Mouse (Mus musculus) myocyte (in vitro differentiated cells): ENCODE data around the gene Syt8. TPM values are rescaled to one million over a fixed set of nuclear protein-coding genes. Genes with fewer than 3 reads are reported as not detected.

Experiments
- H3K27me3 ChIP-seq: one replicate; pipeline ENCODE4 v1.6.1; 2011; ENCODE audit not compliant: control insufficient read depth, insufficient read depth, insufficient read length
- H3K36me3 ChIP-seq: one replicate; pipeline ENCODE4 v1.6.1; 2011; ENCODE audit not compliant: control insufficient read depth, insufficient read depth
- H3K4me2 ChIP-seq: one replicate; pipeline ENCODE4 v1.6.1; 2011; ENCODE audit warnings: low read depth, control low read depth
- H3K4me3 ChIP-seq: one replicate; pipeline ENCODE4 v1.5.1; 2011; ENCODE audit warnings: mild to moderate bottlenecking, control low read depth, moderate library complexity
- H3K79me2 ChIP-seq: one replicate; pipeline ENCODE4 v1.6.1; 2011; ENCODE audit not compliant: control insufficient read depth, insufficient read depth
- H3ac ChIP-seq: one replicate; pipeline ENCODE4 v1.6.1; 2011; ENCODE audit not compliant: control insufficient read depth, insufficient read length
- CEBPB ChIP-seq: IDR thresholded peaks from 2 replicates; pipeline ENCODE4 v1.6.1; 2011; ENCODE audit warnings: mild to moderate bottlenecking, moderate library complexity; ENCODE audit not compliant: poor library complexity, insufficient read depth, severe bottlenecking
- E2F4 ChIP-seq: IDR thresholded peaks from one replicate; pipeline ENCODE4 v1.6.1; 2011; ENCODE audit warnings: mild to moderate bottlenecking, control low read depth, moderate library complexity; ENCODE audit not compliant: insufficient read depth
- MAX ChIP-seq: IDR thresholded peaks from one replicate; pipeline ENCODE4 v1.6.1; 2011; ENCODE audit warnings: low read depth, mild to moderate bottlenecking, control low read depth
- MYOD1 ChIP-seq, 3 experiments: IDR thresholded peaks; one replicate each; pipeline ENCODE4 v1.6.1; 2011; ENCODE audit warnings: control low read depth in 2 of 3, low read depth in 2 of 3, mild to moderate bottlenecking in 2 of 3, moderate library complexity in 1 of 3; ENCODE audit not compliant: insufficient read length in 2 of 3, control insufficient read depth in 1 of 3
- MYOG ChIP-seq, 3 experiments: IDR thresholded peaks; one replicate each; pipeline ENCODE4 v1.6.1; 2011; ENCODE audit warnings: control low read depth in 2 of 3, low read depth in 2 of 3, mild to moderate bottlenecking in 2 of 3; ENCODE audit not compliant: insufficient read length in 2 of 3, control insufficient read depth in 1 of 3, insufficient read depth in 1 of 3
- POLR2A ChIP-seq: IDR thresholded peaks from one replicate; pipeline ENCODE4 v1.6.1; 2011; ENCODE audit warnings: low read depth, mild to moderate bottlenecking, control low read depth, moderate library complexity; ENCODE audit not compliant: insufficient read length
- POLR2AphosphoS2 ChIP-seq: IDR thresholded peaks from one replicate; pipeline ENCODE4 v1.6.1; 2011; ENCODE audit warnings: low read depth, control low read depth; ENCODE audit not compliant: insufficient read length
- REST ChIP-seq: IDR thresholded peaks from one replicate; pipeline ENCODE4 v1.6.1; 2011; ENCODE audit warnings: mild to moderate bottlenecking, control low read depth, moderate library complexity; ENCODE audit not compliant: insufficient read depth, insufficient read length
- SRF ChIP-seq: IDR thresholded peaks from one replicate; pipeline ENCODE4 v1.6.1; 2011; ENCODE audit warnings: low read depth; ENCODE audit not compliant: control insufficient read depth, insufficient read length
- TCF12 ChIP-seq: IDR thresholded peaks from one replicate; pipeline ENCODE4 v1.6.1; 2011; ENCODE audit warnings: mild to moderate bottlenecking, control low read depth; ENCODE audit not compliant: poor library complexity, insufficient read depth, severe bottlenecking
- TCF3 ChIP-seq: IDR thresholded peaks from one replicate; pipeline ENCODE4 v1.6.1; 2011; ENCODE audit warnings: low read depth, control low read depth; ENCODE audit not compliant: insufficient read length
- USF1 ChIP-seq: IDR thresholded peaks from one replicate; pipeline ENCODE4 v1.6.1; 2011; ENCODE audit warnings: low read depth, mild to moderate bottlenecking, control low read depth, moderate library complexity
- polyA plus RNA-seq: library from polyadenylated mRNA; unstranded; fragments of >200 nt; fragmentation: generic; extraction: Trizol; gene quantifications from one replicate; pipeline ENCODE4 v1.2.1, GENCODE M21; 2012; ENCODE audit warnings: missing spikeins

Syt8 gene
- polyA plus RNA-seq, 1 experiment, result 14.5 TPM

- H3K79me2 ChIP-seq, result peaks cover 22% of the 10 kb centered on the region
- H3ac ChIP-seq, result no peak overlapping the region
- no peaks in the 10 kb centered on the region for H3K27me3 ChIP-seq
- TF ChIP-seq E2F4, result no peak
- H3K36me3 ChIP-seq, result peaks cover 39% of the 10 kb centered on the region
- H3K4me2 ChIP-seq, result no peak overlapping the region
- no peak overlapping the region for H3K4me3 ChIP-seq
These were observed 50.1 kb downstream of the Syt8 start for GRCm38 (mm10) chr7:142484780-142485179.

- no peaks in the 10 kb centered on the region for H3K27me3 ChIP-seq
- no peak overlapping the region for H3K4me2 ChIP-seq
- H3K36me3 ChIP-seq, result peaks cover 54% of the 10 kb centered on the region
These were observed 52.1 kb downstream of the Syt8 start for GRCm38 (mm10) chr7:142486751-142487162.

GRCm38 (mm10) chr7:142487341-142487859 lies 52.8 kb downstream of the Syt8 start:
- H3K36me3 ChIP-seq, result peaks cover 56% of the 10 kb centered on the region
- no peak overlapping the region for H3ac ChIP-seq
- peaks cover 6% of the 10 kb centered on the region for H3K79me2 ChIP-seq
- TF ChIP-seq SRF (no peak), E2F4 (no peak), MYOG (IDR thresholded peaks at IDR 0.05; ENCODE audit: control insufficient read depth in 1 of 3, insufficient read depth in 1 of 3, insufficient read length in 2 of 3, low read depth in 2 of 3) (no peak), REST (no peak), CEBPB (no peak), TCF12 (no peak), MAX (no peak), POLR2A (no peak), USF1 (no peak), MYOD1 (IDR thresholded peaks at IDR 0.05; ENCODE audit: control insufficient read depth in 1 of 3, insufficient read length in 2 of 3, low read depth in 2 of 3) (no peak), TCF3 (no peak), POLR2AphosphoS2 (no peak)
- H3K4me2 ChIP-seq, result no peak overlapping the region
- no peaks in the 10 kb centered on the region for H3K27me3 ChIP-seq
- H3K4me3 ChIP-seq, result no peak overlapping the region

More at GRCm38 (mm10) chr7:142486751-142487162, 52.1 kb downstream of the Syt8 start:
- Histone ChIP-seq H3K79me2 (peaks cover 8% of the 10 kb centered on the region), H3K4me3 (no peak overlapping the region), H3ac (no peak overlapping the region)
- TF ChIP-seq MYOD1 (IDR thresholded peaks at IDR 0.05; ENCODE audit: control insufficient read depth in 1 of 3, insufficient read length in 2 of 3, low read depth in 2 of 3) (no peak), POLR2AphosphoS2 (peak; percentile 44), REST (no peak), SRF (no peak), USF1 (no peak), MYOG (IDR thresholded peaks at IDR 0.05; ENCODE audit: control insufficient read depth in 1 of 3, insufficient read depth in 1 of 3, insufficient read length in 2 of 3, low read depth in 2 of 3) (no peak), E2F4 (no peak)

- no peaks in the 10 kb centered on the region for H3K79me2 ChIP-seq
- no peaks in the 10 kb centered on the region for H3K27me3 ChIP-seq
- peaks cover 60% of the 10 kb centered on the region for H3K36me3 ChIP-seq
- H3K4me2 ChIP-seq, result no peak overlapping the region
- no peak overlapping the region for H3K4me3 ChIP-seq
- no peak for TF ChIP-seq REST
- no peak for TF ChIP-seq TCF3
- no peak for TF ChIP-seq MYOG (IDR thresholded peaks at IDR 0.05; ENCODE audit: control insufficient read depth in 1 of 3, insufficient read depth in 1 of 3, insufficient read length in 2 of 3, low read depth in 2 of 3)
- TF ChIP-seq POLR2A, result no peak
- TF ChIP-seq MAX, result no peak
- no peak for TF ChIP-seq TCF12
- TF ChIP-seq E2F4, result no peak
- TF ChIP-seq CEBPB, result no peak
- TF ChIP-seq MYOD1 (IDR thresholded peaks at IDR 0.05; ENCODE audit: control insufficient read depth in 1 of 3, insufficient read length in 2 of 3, low read depth in 2 of 3), result no peak
- no peak for TF ChIP-seq USF1
- TF ChIP-seq POLR2AphosphoS2, result no peak
- no peak for TF ChIP-seq SRF
- no peak overlapping the region for H3ac ChIP-seq
These were observed 53.4 kb downstream of the Syt8 start for GRCm38 (mm10) chr7:142488053-142488452.

Other genes starting within 250 kb of the Syt8 start
- gene Gm10153, start 244.5 kb upstream of the Syt8 start, polyA plus RNA-seq, result not detected
- gene Krtap5-3, start 233.5 kb upstream of the Syt8 start, polyA plus RNA-seq, result not detected
- not detected for gene Gm7579, start 223.0 kb upstream of the Syt8 start, polyA plus RNA-seq
- not detected for gene Krtap5-5, start 204.9 kb upstream of the Syt8 start, polyA plus RNA-seq
- not detected for gene Gm40460, start 193.8 kb upstream of the Syt8 start, polyA plus RNA-seq
- gene Gm2431, start 176.5 kb upstream of the Syt8 start, polyA plus RNA-seq, result not detected
- not detected for gene Gm4559, start 160.5 kb upstream of the Syt8 start, polyA plus RNA-seq
- gene Krtap5-1, start 137.7 kb upstream of the Syt8 start, polyA plus RNA-seq, result not detected
- not detected for gene Krtap5-4, start 131.3 kb upstream of the Syt8 start, polyA plus RNA-seq
- 5.4 TPM for gene Ifitm10, start 61.1 kb upstream of the Syt8 start, polyA plus RNA-seq
- 0.31 TPM for gene Gm49369, start 52.2 kb upstream of the Syt8 start, polyA plus RNA-seq
- 887 TPM for gene Ctsd, start 46.8 kb upstream of the Syt8 start, polyA plus RNA-seq
- 3,238 TPM for gene Tnni2, start 7.0 kb downstream of the Syt8 start, polyA plus RNA-seq
- 298 TPM for gene Lsp1, start 26.0 kb downstream of the Syt8 start, polyA plus RNA-seq
- 2,107 TPM for gene Tnnt3, start 64.0 kb downstream of the Syt8 start, polyA plus RNA-seq
- 73.3 TPM for gene Mrpl23, start 97.8 kb downstream of the Syt8 start, polyA plus RNA-seq
- gene Igf2, start 232.0 kb downstream of the Syt8 start, polyA plus RNA-seq, result 331 TPM
- 0.65 TPM for gene Gm49394, start 235.1 kb downstream of the Syt8 start, polyA plus RNA-seq